Mouse (Mus musculus) heart, embryonic 15.5 days (tissue): ENCODE results near the gene Pptc7. TPM values are rescaled to one million over a fixed set of nuclear protein-coding genes. Genes with fewer than 3 reads are reported as not detected.

ENCODE experiments used
- polyA plus RNA-seq: library from polyadenylated mRNA; unstranded; fragments of >200 nt; fragmentation: Nextera tagmentation; extraction: Ambion mirVana; gene quantifications from 2 replicates; pipeline ENCODE4 v1.2.1, GENCODE M21; 2015

The Pptc7 gene
- polyA plus RNA-seq, 1 experiment from 2014 or later = 11.9 TPM

Other genes with a start within 250 kb of the Pptc7 start
- gene Cux2, start 234.3 kb upstream of the Pptc7 start, polyA plus RNA-seq = 3.9 and 4.1 TPM in 2 replicates
- gene Myl2, start 183.4 kb upstream of the Pptc7 start, polyA plus RNA-seq = 7,334 and 9,932 TPM in 2 replicates
- 0.16 and 0.42 TPM in 2 replicates for gene Ccdc63, start 143.5 kb upstream of the Pptc7 start, polyA plus RNA-seq
- 198 and 233 TPM in 2 replicates for gene Ppp1cc, start 126.1 kb upstream of the Pptc7 start, polyA plus RNA-seq
- gene Hvcn1, start 77.6 kb upstream of the Pptc7 start, polyA plus RNA-seq = 2.6 and 4.1 TPM in 2 replicates
- gene Tctn1, start 19.9 kb upstream of the Pptc7 start, polyA plus RNA-seq = 2.5 and 3.3 TPM in 2 replicates
- gene Rad9b, start 69.9 kb downstream of the Pptc7 start, polyA plus RNA-seq = 7.2 and 8.0 TPM in 2 replicates
- 177 and 206 TPM in 2 replicates for gene Vps29, start 70.0 kb downstream of the Pptc7 start, polyA plus RNA-seq
- 49.4 and 51.7 TPM in 2 replicates for gene Gpn3, start 87.5 kb downstream of the Pptc7 start, polyA plus RNA-seq
- 43.7 and 53.7 TPM in 2 replicates for gene Fam216a, start 88.0 kb downstream of the Pptc7 start, polyA plus RNA-seq
- 98.6 and 103 TPM in 2 replicates for gene Arpc3, start 107.5 kb downstream of the Pptc7 start, polyA plus RNA-seq
- 30.2 and 38.5 TPM in 2 replicates for gene Anapc7, start 137.3 kb downstream of the Pptc7 start, polyA plus RNA-seq
- gene Atp2a2, start 217.9 kb downstream of the Pptc7 start, polyA plus RNA-seq = 288 and 291 TPM in 2 replicates